Mouse (Mus musculus) hematopoietic stem cell, adult 5-6 weeks (primary cell): ENCODE results near the gene Acbd3. TPM values are rescaled to one million over a fixed set of nuclear protein-coding genes. Genes with fewer than 3 reads are reported as not detected.

Experiments used
- ATAC-seq, 2 experiments: fragments of 125-278 bp in 1 of 2; replicated peaks in 1 of 2; 2 replicates each; pipeline ENCODE4 v1.8.0; 2016 to 2017; ENCODE audit warnings: inconsistent platforms in 2 of 2, mild to moderate bottlenecking in 2 of 2, moderate number of reproducible peaks in 2 of 2, low read depth in 1 of 2, moderate TSS enrichment in 1 of 2; ENCODE audit not compliant: low FRiP score in 2 of 2, poor library complexity in 2 of 2, severe bottlenecking in 2 of 2, insufficient read depth in 1 of 2, low TSS enrichment in 1 of 2
- total RNA-seq: library from RNA; stranded (forward); fragments of 172-1452, 232-1000 nt; gene quantifications from 2 replicates; pipeline ENCODE4 v1.2.3, GENCODE M21; 2017

The Acbd3 gene
- total RNA-seq, 1 experiment from 2014 or later = 60.1 TPM

GRCm38 (mm10) chr1:180754376-180754775 lies 28.5 kb downstream of the Acbd3 start:
- ATAC-seq = no peak

GRCm38 (mm10) chr1:180756711-180757110 lies 30.9 kb downstream of the Acbd3 start:
- ATAC-seq = peak; percentile 32 to 36; a peak in 2 of 4 replicates

- ATAC-seq = no peak
Observed at GRCm38 (mm10) chr1:180757252-180757955, 31.6 kb downstream of the Acbd3 start.

- ATAC-seq = no peak
Observed at GRCm38 (mm10) chr1:180757956-180758520, 32.2 kb downstream of the Acbd3 start.

GRCm38 (mm10) chr1:180762180-180762579 lies 36.3 kb downstream of the Acbd3 start:
- ATAC-seq = no peak

GRCm38 (mm10) chr1:180762679-180763078 lies 36.8 kb downstream of the Acbd3 start:
- ATAC-seq = peak in 1 of 2 experiments; percentile 30; a peak in 1 of 4 replicates

- ATAC-seq = no peak
Observed at GRCm38 (mm10) chr1:180763307-180763706, 37.5 kb downstream of the Acbd3 start.

GRCm38 (mm10) chr1:180763828-180764227 lies 38.0 kb downstream of the Acbd3 start:
- peak; percentile 75 to 78 for ATAC-seq

GRCm38 (mm10) chr1:180765393-180765792 lies 39.5 kb downstream of the Acbd3 start:
- ATAC-seq = no peak

- ATAC-seq = no peak
Observed at GRCm38 (mm10) chr1:180766557-180766956, 40.7 kb downstream of the Acbd3 start.

- ATAC-seq = no peak
Observed at GRCm38 (mm10) chr1:180767541-180768333, 41.9 kb downstream of the Acbd3 start.

GRCm38 (mm10) chr1:180768334-180769168 lies 42.7 kb downstream of the Acbd3 start:
- ATAC-seq = peak; percentile 70 to 79

- no peak for ATAC-seq
Observed at GRCm38 (mm10) chr1:180771306-180771705, 45.5 kb downstream of the Acbd3 start.

- ATAC-seq = peak; percentile 17 to 31; a peak in 3 of 4 replicates
Observed at GRCm38 (mm10) chr1:180771722-180772121, 45.9 kb downstream of the Acbd3 start.

- ATAC-seq = no peak
Observed at GRCm38 (mm10) chr1:180772291-180772690, 46.4 kb downstream of the Acbd3 start.

GRCm38 (mm10) chr1:180774664-180775063 lies 48.8 kb downstream of the Acbd3 start:
- no peak for ATAC-seq

GRCm38 (mm10) chr1:180775317-180775716 lies 49.5 kb downstream of the Acbd3 start:
- ATAC-seq = no peak
